Mouse (Mus musculus): ENCODE results near the gene Wnt3.

Gene Wnt3

DNA sequence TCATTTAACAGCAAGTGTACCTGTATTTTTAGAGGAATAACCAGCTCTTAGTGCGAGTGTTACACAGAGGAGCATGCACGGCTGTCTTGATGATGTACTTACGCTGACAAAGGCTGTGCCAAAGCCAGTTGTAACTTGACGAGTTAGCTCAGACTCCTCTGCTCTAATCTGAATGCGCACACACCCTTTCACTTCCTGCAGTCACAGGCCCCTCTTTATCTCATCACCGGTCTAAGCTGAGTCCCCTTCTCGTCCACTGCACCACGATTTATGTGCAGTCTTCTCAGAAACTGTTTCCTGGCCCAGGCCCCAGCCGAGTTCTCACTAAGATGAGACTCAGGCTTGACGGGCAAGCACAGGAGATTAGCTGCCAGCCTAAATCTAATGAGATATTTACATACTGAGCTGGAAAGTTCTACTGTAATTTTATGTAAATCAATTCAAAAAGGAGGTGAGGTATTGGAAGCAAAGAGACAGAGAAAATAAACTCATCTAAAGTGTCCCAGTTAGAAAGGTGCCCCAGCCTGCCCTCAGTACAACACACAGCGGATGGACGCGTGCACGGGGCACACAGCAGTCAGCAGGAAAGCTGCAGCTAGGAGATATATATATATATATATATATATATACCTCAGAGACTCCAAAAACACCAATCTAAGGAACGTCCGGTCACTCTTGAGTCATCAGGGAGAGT is 78.8 kb downstream of the Wnt3 start:
- DNase-seq, result no peak

DNA sequence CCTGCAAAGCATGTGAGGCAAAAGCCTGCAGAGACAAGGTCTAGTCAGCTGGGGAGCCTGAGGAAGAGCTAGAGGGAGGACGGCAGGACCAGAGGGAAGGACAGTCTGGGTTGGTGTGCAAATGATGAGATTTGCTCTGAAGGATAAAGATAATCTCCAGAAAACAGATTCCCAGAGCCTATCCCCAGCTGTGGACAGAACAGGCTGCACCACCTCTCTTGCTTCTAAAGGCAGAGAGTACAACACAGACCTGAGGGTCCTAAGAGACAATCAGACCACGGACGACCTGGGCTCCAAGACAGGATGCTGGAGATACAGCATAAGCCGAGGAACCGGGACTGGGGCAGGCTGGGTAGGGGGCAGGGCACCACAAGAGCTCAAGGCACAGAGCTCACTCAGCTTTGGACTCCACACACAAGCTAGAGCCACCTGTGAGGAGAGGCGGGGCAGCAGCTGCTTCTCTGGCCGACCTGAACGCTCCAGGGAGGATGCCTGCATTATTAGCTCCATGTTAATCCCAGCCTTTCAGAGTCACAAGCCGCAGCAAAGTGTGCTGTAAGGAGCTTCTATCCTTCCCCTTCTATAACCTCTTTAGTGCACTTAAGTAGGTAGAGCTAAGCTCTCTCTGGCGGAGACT is 79.5 kb downstream of the Wnt3 start:
- DNase-seq, result no peak

DNA sequence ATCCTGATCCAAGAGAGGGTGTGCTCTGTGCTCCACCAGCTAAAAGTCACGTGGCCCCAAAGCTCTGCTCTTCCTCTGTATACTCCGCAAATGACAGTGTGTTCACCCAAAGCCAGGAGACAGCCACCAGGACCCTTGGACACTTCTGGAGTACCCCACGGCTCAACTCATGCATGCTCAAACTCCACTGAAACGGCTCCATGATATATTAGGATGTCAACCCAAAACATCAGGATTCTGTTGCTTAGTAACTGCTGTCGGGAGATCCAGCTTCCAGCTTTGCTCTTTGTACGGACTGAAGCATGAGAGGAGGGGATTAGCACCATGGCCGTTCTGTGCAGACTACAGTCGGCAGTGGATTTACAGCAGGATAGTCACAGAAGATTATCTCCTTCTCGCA is 80.3 kb downstream of the Wnt3 start:
- no peak for DNase-seq

DNA sequence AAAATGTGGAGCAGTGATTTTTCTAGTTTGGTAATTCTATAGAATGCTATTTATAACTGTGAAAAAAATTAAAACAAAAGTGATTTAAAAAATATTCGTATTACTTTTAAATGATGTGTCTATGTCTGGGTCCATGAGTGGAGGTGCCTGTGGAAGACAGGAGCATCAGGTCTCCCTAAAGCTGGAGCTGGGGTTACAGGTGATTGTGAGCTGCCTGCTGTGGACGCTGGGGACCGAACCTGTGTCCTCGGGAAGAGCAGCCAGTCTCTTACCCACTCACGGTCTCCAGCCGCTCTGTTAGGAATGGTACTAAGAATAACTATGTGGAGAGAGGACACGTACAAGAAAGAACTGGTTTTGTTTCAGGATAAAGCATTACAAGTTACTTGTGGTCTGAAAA is 82.7 kb downstream of the Wnt3 start:
- no peak for DNase-seq

DNA sequence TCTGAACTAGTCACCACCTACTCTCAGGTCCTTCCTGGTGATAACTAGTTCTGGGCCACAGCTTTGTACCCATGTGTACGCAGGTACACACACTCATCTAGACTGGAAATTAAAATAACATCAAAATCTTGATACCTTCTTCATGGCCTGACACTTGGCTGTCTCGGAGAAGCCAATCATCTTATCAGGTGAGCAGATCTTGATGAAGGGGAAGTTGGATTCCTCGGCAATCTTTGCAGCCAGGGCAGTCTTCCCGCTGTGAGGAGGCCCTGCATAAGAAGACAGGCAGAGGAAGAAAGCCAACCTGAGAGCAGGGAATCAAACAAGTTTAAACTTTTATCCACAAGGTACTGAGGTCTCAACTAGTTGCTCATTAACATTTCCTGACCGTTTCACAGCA is 84.8 kb downstream of the Wnt3 start:
- DNase-seq, result no peak

DNA sequence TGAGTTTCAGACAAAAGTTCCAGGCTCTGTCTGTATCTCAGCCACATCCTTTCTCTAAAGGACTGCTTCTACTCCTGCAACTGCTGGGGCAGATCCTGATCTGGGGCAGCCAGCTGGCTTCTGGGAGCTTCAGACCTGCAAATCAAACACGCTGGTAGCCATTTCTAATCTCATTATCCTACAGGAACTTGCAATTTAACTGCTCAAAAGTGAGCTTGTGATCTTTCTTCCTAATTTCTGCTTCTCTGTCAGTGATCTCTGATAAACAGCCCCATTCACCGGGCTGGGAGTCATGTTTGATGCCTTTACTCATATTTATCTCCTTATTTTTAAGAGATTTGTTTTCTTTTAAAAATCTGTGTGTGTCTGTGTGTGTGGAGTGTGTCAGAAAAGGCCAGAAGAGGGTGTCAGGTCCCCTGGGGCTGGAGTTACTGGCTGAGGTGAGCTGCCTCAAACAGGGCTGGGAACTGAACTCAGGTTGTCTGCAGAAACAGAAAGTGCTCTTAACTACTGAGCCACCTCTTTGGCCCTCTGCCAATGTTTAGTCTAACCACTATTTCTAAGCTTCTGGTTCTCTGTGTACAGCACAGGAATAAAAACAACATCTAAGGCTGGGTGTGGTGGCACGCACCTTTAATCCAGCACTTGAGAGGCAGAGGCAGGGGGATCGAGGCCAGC is 86.1 kb downstream of the Wnt3 start:
- no peak for DNase-seq

DNA sequence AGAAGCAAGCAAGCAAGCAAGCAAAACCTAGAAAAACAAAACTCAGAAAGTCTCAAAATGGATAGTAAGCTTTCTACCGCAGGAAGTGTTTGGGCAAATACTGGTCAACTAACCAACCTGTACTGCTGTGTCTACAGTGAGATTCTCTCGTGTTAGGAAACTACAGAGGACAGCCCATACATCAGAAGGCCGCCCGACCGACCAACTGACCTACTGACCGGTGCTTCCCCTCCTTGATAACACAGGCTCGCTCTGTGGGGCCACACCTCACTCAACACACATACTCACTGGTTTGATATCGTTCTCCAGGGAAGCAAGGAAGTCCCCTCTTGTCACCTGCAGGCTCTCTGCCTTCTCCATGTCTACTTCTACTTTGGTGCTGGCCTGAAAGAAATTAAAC is 89.0 kb downstream of the Wnt3 start:
- no peak for DNase-seq

DNA sequence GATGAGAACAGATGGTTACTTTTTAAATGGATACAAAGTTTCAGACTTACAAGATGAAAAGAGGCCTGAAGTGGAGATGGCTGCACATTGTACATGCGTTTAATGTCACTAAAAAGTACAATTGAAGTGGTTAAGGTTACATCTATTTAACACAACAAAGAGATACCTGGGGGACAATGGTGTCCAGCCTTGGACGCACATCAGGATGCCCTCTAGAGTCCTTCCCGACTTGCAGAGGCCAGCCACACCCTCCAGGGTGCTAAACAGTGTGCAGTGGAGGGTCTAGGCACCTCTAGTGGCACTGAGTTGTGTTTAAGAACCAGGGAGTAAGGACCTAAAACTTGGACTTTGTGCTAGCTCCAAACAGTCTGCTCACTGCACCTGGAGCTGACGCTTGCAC is 90.5 kb downstream of the Wnt3 start:
- no peak for DNase-seq

DNA sequence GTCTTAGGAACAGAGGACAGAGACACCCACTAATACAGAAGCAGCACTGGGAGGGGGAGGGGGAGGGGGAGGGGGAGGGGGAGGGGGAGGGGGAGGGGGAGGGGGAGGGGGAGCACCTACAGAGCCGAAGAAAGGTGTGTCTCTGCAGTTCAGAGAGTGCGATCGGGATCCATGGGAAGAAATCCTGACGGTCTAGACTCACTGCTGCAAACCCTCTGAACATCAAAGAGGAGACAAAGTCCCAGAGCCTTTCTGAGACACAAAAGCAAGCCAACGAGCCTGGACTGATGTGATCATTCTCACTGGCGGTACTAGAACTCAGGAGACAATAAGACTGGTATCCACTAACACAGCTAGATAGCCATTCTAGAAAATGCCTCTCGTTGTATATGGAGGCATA is 91.4 kb downstream of the Wnt3 start:
- no peak for DNase-seq

Data from cerebellum, adult 9-11 months (tissue).